Mouse (Mus musculus): ENCODE data around the gene Ccdc183. TPM values are rescaled to one million over a fixed set of nuclear protein-coding genes. Genes with fewer than 3 reads are reported as not detected.
A peak's percentile ranks its signal among the peaks of the same experiment; 100 is the strongest.

The Ccdc183 gene
- polyA plus RNA-seq, 1 experiment, result not detected

DNA sequence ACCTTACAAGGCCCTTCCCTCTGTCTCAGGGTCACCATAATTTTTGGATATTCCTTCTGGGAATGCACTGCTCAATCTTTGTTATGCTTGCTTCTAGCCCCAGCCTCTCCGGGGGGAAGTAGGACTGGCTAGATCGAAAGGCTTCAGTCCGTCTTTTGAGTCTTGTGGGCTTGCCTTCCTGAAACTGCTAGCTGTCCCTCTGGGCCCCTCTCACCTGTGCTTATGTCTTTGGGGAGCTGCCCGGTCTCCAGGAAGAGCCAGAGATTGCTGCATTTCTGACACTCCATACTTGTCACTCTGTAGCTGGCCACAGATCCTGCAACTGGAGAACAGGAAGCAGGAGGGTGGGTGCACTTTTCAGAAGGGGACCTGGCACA, 3.4 kb upstream of the Ccdc183 start:
- Histone ChIP-seq H3K4me1 (ENCODE audit: control insufficient read depth, insufficient read depth, low read length) (no peaks in the 10 kb centered on the region), H3K27ac (ENCODE audit: insufficient read depth, low read length) (no peak overlapping the region), H3K4me3 (ENCODE audit: low read depth, low read length) (no peak overlapping the region), H3K27me3 (ENCODE audit: control insufficient read depth, insufficient read depth, low read length, poor library complexity, severe bottlenecking) (0 out of 2 replicates have a peak, but pooled peaks cover 1% of the 10 kb centered on the region), H3K9me3 (replicated peaks; ENCODE audit: control insufficient read depth, insufficient read depth, low read length, poor library complexity, severe bottlenecking) (no peaks in the 10 kb centered on the region), H3K9ac (ENCODE audit: low read depth, poor library complexity, severe bottlenecking) (no peak overlapping the region), H3K36me3 (ENCODE audit: control insufficient read depth, insufficient read depth, low read length, poor library complexity, severe bottlenecking) (no peaks in the 10 kb centered on the region)
- TF ChIP-seq EP300 (IDR thresholded peaks at IDR 0.05; ENCODE audit: insufficient read depth, low read depth, low read length) (no peak), CTCF (IDR thresholded peaks at IDR 0.05; ENCODE audit: low read depth, low read length) (no peak), POLR2A (IDR thresholded peaks at IDR 0.05; ENCODE audit: insufficient read depth, low read length) (no peak)

GRCm38 (mm10) chr2:25620386-25620785, 2.9 kb upstream of the Ccdc183 start:
- no peak overlapping the region for H3K9ac ChIP-seq (ENCODE audit: low read depth, poor library complexity, severe bottlenecking)
- no peak overlapping the region for H3K27ac ChIP-seq (ENCODE audit: insufficient read depth, low read length)
- H3K27me3 ChIP-seq (ENCODE audit: control insufficient read depth, insufficient read depth, low read length, poor library complexity, severe bottlenecking), result 0 out of 2 replicates have a peak, but pooled peaks cover 1% of the 10 kb centered on the region
- TF ChIP-seq EP300 (IDR thresholded peaks at IDR 0.05; ENCODE audit: insufficient read depth, low read depth, low read length), result no peak
- no peak for TF ChIP-seq CTCF (IDR thresholded peaks at IDR 0.05; ENCODE audit: low read depth, low read length)
- no peak for TF ChIP-seq POLR2A (IDR thresholded peaks at IDR 0.05; ENCODE audit: insufficient read depth, low read length)
- H3K9me3 ChIP-seq (replicated peaks; ENCODE audit: control insufficient read depth, insufficient read depth, low read length, poor library complexity, severe bottlenecking), result no peaks in the 10 kb centered on the region
- H3K36me3 ChIP-seq (ENCODE audit: control insufficient read depth, insufficient read depth, low read length, poor library complexity, severe bottlenecking), result no peaks in the 10 kb centered on the region
- no peak overlapping the region for H3K4me3 ChIP-seq (ENCODE audit: low read depth, low read length)
- H3K4me1 ChIP-seq (ENCODE audit: control insufficient read depth, insufficient read depth, low read length), result no peaks in the 10 kb centered on the region

GRCm38 (mm10) chr2:25616398-25616797, 1.1 kb downstream of the Ccdc183 start:
- H3K4me3 ChIP-seq (ENCODE audit: low read depth, low read length), result peak overlapping the region; percentile 14
- H3K9ac ChIP-seq (ENCODE audit: low read depth, poor library complexity, severe bottlenecking), result peak overlapping the region; percentile 15; the same call in 1 of the 2 replicates
- no peaks in the 10 kb centered on the region for H3K36me3 ChIP-seq (ENCODE audit: control insufficient read depth, insufficient read depth, low read length, poor library complexity, severe bottlenecking)
- H3K27me3 ChIP-seq (ENCODE audit: control insufficient read depth, insufficient read depth, low read length, poor library complexity, severe bottlenecking), result 0 out of 2 replicates have a peak, but pooled peaks cover 1% of the 10 kb centered on the region
- TF ChIP-seq CTCF (IDR thresholded peaks at IDR 0.05; ENCODE audit: low read depth, low read length) (no peak), EP300 (IDR thresholded peaks at IDR 0.05; ENCODE audit: insufficient read depth, low read depth, low read length) (no peak), POLR2A (IDR thresholded peaks at IDR 0.05; ENCODE audit: insufficient read depth, low read length) (no peak)
- no peaks in the 10 kb centered on the region for H3K9me3 ChIP-seq (replicated peaks; ENCODE audit: control insufficient read depth, insufficient read depth, low read length, poor library complexity, severe bottlenecking)
- no peak overlapping the region for H3K27ac ChIP-seq (ENCODE audit: insufficient read depth, low read length)
- H3K4me1 ChIP-seq (ENCODE audit: control insufficient read depth, insufficient read depth, low read length), result no peaks in the 10 kb centered on the region

DNA sequence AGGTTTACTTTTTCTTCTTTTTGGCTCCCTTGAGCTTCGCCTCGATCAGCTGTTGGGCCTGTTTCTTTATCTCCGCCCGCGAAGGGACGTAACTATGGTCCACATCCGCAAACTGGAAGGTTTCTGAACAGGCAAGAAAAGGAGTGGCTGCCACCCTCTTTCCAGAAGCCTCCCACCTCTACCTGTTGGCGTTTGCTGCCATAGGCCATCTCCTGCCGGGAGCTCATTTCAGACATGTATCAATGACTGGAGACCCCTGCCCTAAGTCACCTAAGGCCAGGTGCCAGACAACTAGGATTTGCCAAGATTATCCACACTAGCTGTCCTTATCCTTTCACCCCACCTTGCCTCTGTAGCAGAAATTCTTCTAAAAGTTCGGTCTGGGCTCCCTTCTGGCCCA, 8.8 kb downstream of the Ccdc183 start:
- Histone ChIP-seq H3K9me3 (replicated peaks; ENCODE audit: control insufficient read depth, insufficient read depth, low read length, poor library complexity, severe bottlenecking) (no peaks in the 10 kb centered on the region), H3K27me3 (ENCODE audit: control insufficient read depth, insufficient read depth, low read length, poor library complexity, severe bottlenecking) (peaks cover 3% of the 10 kb centered on the region; the same call in 1 of the 2 replicates), H3K4me1 (ENCODE audit: control insufficient read depth, insufficient read depth, low read length) (no peaks in the 10 kb centered on the region), H3K9ac (ENCODE audit: low read depth, poor library complexity, severe bottlenecking) (no peak overlapping the region), H3K36me3 (ENCODE audit: control insufficient read depth, insufficient read depth, low read length, poor library complexity, severe bottlenecking) (no peaks in the 10 kb centered on the region), H3K27ac (ENCODE audit: insufficient read depth, low read length) (no peak overlapping the region), H3K4me3 (ENCODE audit: low read depth, low read length) (no peak overlapping the region)
- TF ChIP-seq EP300 (IDR thresholded peaks at IDR 0.05; ENCODE audit: insufficient read depth, low read depth, low read length) (no peak), POLR2A (IDR thresholded peaks at IDR 0.05; ENCODE audit: insufficient read depth, low read length) (no peak), CTCF (IDR thresholded peaks at IDR 0.05; ENCODE audit: low read depth, low read length) (no peak)

DNA sequence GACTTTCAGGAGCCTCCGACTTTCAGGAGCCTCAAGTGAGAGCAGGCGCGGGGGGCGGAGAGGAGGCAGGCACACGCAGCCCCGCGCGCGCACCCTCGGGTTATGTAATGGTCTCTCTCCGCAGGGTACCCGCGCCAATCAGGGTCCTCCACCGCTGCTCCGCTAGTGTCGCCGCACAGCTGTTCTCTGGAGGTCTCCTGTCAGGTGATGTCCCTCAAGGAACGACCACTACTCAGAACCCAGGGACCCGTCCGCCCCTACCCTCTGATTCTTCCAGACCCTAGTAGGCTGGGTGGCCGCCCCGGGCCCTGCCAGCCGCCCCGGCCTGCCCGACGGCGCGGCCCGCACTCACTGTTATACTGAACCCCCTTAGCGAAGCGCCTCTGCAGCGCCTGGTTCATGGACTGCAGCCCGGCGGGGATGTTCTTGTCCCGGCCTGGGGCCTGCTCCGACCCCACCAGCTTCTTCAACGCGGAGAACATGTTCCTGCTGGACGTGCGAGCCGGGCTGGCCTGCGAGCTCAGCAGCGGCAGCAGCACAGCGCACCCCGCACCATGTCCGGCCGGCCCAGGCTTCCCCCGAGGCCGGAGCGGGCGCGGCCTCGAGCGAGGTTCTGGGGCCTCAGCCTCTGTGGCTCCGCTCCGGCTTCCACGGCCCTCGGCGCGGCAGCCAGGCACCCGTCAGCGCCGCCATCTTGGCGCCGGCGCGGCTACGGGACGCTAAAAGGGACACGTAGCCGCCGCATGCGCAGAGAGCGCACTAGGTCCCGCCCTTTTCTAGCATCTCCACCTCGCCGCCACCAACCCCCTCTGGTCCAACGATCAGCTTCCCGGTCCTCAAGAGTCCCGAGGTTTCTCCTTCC, 9.5 kb downstream of the Ccdc183 start, which contains the start of gene Rabl6:
Rabl6 (minus strand) TSS at position 761 of the 862 bp plus-strand sequence.
- H3K36me3 ChIP-seq (ENCODE audit: control insufficient read depth, insufficient read depth, low read length, poor library complexity, severe bottlenecking), result no peaks in the 10 kb centered on the region
- H3K4me3 ChIP-seq (ENCODE audit: low read depth, low read length), result peak within 1 kb of the TSS; percentile 98
- no peaks in the 10 kb centered on the region for H3K9me3 ChIP-seq (replicated peaks; ENCODE audit: control insufficient read depth, insufficient read depth, low read length, poor library complexity, severe bottlenecking)
- peak within 1 kb of the TSS; percentile 97 for H3K9ac ChIP-seq (ENCODE audit: low read depth, poor library complexity, severe bottlenecking)
- TF ChIP-seq EP300 (IDR thresholded peaks at IDR 0.05; ENCODE audit: insufficient read depth, low read depth, low read length), result 0 out of 2 replicates have a peak, but pooled peaks have one; percentile 38
- no peak for TF ChIP-seq POLR2A (IDR thresholded peaks at IDR 0.05; ENCODE audit: insufficient read depth, low read length)
- TF ChIP-seq CTCF (IDR thresholded peaks at IDR 0.05; ENCODE audit: low read depth, low read length), result no peak
- H3K27me3 ChIP-seq (ENCODE audit: control insufficient read depth, insufficient read depth, low read length, poor library complexity, severe bottlenecking), result peaks cover 3% of the 10 kb centered on the region; the same call in 1 of the 2 replicates
- H3K27ac ChIP-seq (ENCODE audit: insufficient read depth, low read length), result no peak within 1 kb of the TSS
- H3K4me1 ChIP-seq (ENCODE audit: control insufficient read depth, insufficient read depth, low read length), result no peaks in the 10 kb centered on the region

DNA sequence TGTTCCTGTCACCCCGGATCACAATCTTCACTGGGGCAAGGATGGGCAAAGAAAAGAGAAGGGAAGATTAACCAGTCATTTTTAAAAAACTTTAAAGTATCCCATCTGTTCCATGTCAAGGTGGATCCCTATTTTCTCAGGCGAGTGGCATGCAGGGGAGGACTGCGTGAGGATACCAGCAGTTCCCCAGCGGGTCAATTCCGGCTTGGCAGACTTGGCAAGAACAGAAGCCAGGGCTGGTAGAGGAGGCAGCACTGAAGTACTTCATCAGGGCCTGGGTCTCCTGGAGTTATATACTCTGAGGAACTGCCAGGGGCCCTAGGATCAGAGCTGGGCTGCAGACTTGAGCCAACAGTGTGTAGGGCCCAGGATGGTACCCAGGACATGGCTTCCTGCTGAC, 15.0 kb downstream of the Ccdc183 start:
- TF ChIP-seq POLR2A (IDR thresholded peaks at IDR 0.05; ENCODE audit: insufficient read depth, low read length) (no peak), EP300 (IDR thresholded peaks at IDR 0.05; ENCODE audit: insufficient read depth, low read depth, low read length) (no peak), CTCF (IDR thresholded peaks at IDR 0.05; ENCODE audit: low read depth, low read length) (no peak)
- Histone ChIP-seq H3K27ac (ENCODE audit: insufficient read depth, low read length) (no peak overlapping the region), H3K9me3 (replicated peaks; ENCODE audit: control insufficient read depth, insufficient read depth, low read length, poor library complexity, severe bottlenecking) (no peaks in the 10 kb centered on the region), H3K36me3 (ENCODE audit: control insufficient read depth, insufficient read depth, low read length, poor library complexity, severe bottlenecking) (peaks cover 11% of the 10 kb centered on the region; the same call in 1 of the 2 replicates), H3K9ac (ENCODE audit: low read depth, poor library complexity, severe bottlenecking) (no peak overlapping the region), H3K27me3 (ENCODE audit: control insufficient read depth, insufficient read depth, low read length, poor library complexity, severe bottlenecking) (no peaks in the 10 kb centered on the region), H3K4me3 (ENCODE audit: low read depth, low read length) (no peak overlapping the region), H3K4me1 (ENCODE audit: control insufficient read depth, insufficient read depth, low read length) (no peaks in the 10 kb centered on the region)
